Mouse (Mus musculus) liver, adult 2 months (tissue): ENCODE data around the gene Mllt11.

Experiments used
- CTCF ChIP-seq: fragments of 200-500 bp; IDR thresholded peaks from 2 replicates; pipeline ENCODE4 v1.5.1; 2011; ENCODE audit warnings: low read depth, low read length, control low read depth
- POLR2A ChIP-seq: fragments of 200-500 bp; IDR thresholded peaks from 2 replicates; pipeline ENCODE4 v1.6.1; 2011; ENCODE audit warnings: low read length, control low read depth; ENCODE audit not compliant: insufficient read depth; ENCODE audit errors: extremely low read depth

DNA sequence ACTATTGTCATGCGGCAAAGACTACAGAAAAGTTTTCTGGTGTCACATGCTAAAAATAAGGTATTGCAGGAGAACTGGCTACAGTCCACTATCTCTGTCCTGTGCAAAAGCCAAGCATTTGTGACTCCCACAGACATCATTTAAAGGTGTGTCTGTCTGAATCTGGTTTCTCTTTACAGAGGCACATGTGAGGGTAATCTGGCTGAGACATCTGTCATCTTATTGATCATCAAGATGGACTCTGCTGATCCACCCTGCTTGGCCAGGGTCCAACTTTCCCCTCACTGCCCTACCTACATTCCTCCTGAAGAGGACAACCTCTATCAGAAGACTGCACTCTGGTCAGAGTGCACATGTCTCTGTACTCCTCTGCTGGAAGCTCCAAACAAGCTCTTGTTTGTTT, 45.2 kb upstream of the Mllt11 start:
- TF ChIP-seq POLR2A (no peak), CTCF (no peak)
